Mouse (Mus musculus) forebrain, embryonic 10.5 days (tissue): ENCODE measurements around the gene Spata13. TPM values are rescaled to one million over a fixed set of nuclear protein-coding genes. Genes with fewer than 3 reads are reported as not detected.

ENCODE experiments used
- DNase-seq: peaks from one replicate; pipeline ENCODE4 v3.0.0-alpha.2; 2017; ENCODE audit warnings: low spot score; ENCODE audit errors: extremely low spot score
- H3K27ac ChIP-seq: fragments of 300-500 bp; sonication (generic); 2 replicates; pipeline ENCODE4 v1.5.1; 2016; ENCODE audit warnings: mild to moderate bottlenecking
- H3K27me3 ChIP-seq: fragments of 300-500 bp; sonication (generic); 2 replicates; pipeline ENCODE4 v1.6.1; 2016; ENCODE audit warnings: mild to moderate bottlenecking; ENCODE audit not compliant: poor library complexity, severe bottlenecking
- H3K36me3 ChIP-seq: fragments of 300-500 bp; sonication (generic); replicated peaks from 2 replicates; pipeline ENCODE4 v1.6.1; 2016; ENCODE audit warnings: mild to moderate bottlenecking, moderate library complexity
- H3K4me1 ChIP-seq: fragments of 300-500 bp; sonication (generic); 2 replicates; pipeline ENCODE4 v1.6.1; 2016
- H3K4me3 ChIP-seq: fragments of 300-500 bp; sonication (generic); 2 replicates; pipeline ENCODE4 v1.5.1; 2016; ENCODE audit warnings: mild to moderate bottlenecking, moderate library complexity
- H3K9me3 ChIP-seq: fragments of 300-500 bp; sonication (generic); 2 replicates; pipeline ENCODE4 v1.6.1; 2016; ENCODE audit warnings: mild to moderate bottlenecking, moderate library complexity
- WGBS: fragments of 180-500 bp; shearing (Covaris S2); methylation state at CpG from one replicate; pipeline ENCODE4 v1.1.7; 2016; 5-methylcytosine and 5-hydroxymethylcytosine counted together
- polyA plus RNA-seq: library from polyadenylated mRNA; unstranded; fragments of >200 nt; fragmentation: Nextera tagmentation; extraction: Ambion mirVana; gene quantifications from 2 replicates; pipeline ENCODE4 v1.2.1, GENCODE M21; 2016

The Spata13 gene
- polyA plus RNA-seq, 1 experiment from 2014 or later = 102 TPM

DNA sequence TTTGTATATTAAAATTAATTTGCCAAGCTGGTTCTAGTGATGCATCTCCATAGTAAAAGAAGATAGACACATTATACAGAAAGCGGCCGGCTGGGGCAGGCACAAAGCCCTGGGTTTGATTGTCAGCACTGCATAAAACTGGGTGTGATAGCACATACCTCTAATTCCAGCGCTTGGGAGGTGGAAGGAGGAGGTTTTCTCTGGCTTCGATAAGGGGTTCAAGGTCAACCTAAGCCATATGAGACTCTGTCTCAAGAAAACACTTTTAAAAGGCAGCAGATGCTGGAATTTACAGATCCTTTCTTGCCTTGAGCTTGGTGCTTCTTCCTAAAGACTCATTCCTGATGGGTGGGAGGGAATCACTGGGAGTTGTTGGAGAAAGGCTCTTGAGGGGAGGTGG, 130.7 kb downstream of the Spata13 start:
- H3K36me3 ChIP-seq = peaks cover 64% of the 10 kb centered on the region
- no peak overlapping the region for H3K4me3 ChIP-seq
- DNase-seq = no peak
- H3K9me3 ChIP-seq = no peaks in the 10 kb centered on the region
- no peak overlapping the region for H3K27ac ChIP-seq
- WGBS = 74% methylated on average over 4 of the region's 4 CpGs
- H3K4me1 ChIP-seq = peaks cover 16% of the 10 kb centered on the region
- H3K27me3 ChIP-seq = no peaks in the 10 kb centered on the region

DNA sequence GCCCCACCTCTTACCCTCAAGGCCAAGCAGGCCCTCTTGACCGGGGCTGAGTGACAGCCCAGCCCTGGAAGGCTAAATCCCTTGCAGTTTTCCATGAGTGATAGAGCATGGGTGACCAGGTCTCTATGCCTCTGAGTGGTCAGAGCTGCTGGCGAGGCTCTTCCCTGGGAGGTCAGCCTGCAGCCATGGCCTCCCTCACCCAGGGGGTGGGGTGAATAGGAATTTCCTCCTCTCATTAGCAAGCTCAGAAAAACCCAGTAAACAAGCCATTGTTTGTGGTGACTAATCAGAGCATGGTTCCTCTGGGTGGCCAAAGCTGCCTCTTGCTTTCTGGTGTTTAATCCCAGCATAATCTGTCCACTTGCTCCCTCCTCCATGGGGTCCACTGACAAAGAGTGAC, 131.2 kb downstream of the Spata13 start:
- no peaks in the 10 kb centered on the region for H3K27me3 ChIP-seq
- no peak overlapping the region for H3K4me3 ChIP-seq
- no peak for DNase-seq
- H3K27ac ChIP-seq = 0 out of 2 replicates have a peak overlapping the region, but pooled peaks have one; percentile 25
- H3K4me1 ChIP-seq = peaks cover 16% of the 10 kb centered on the region
- WGBS = 50% methylated on average over 2 of the region's 2 CpGs
- H3K36me3 ChIP-seq = peaks cover 59% of the 10 kb centered on the region
- no peaks in the 10 kb centered on the region for H3K9me3 ChIP-seq

- Histone ChIP-seq H3K36me3 (peaks cover 30% of the 10 kb centered on the region), H3K9me3 (no peaks in the 10 kb centered on the region), H3K4me1 (peaks cover 22% of the 10 kb centered on the region), H3K27ac (no peak within 1 kb of the TSS), H3K4me3 (no peak within 1 kb of the TSS), H3K27me3 (no peaks in the 10 kb centered on the region)
- no peak for DNase-seq
- 72% methylated on average over 4 of the region's 4 CpGs for WGBS
These were observed 134.1 kb downstream of the Spata13 start, which contains the start of gene C1qtnf9 for GRCm38 (mm10) chr14:60767884-60768283. TSS of gene C1qtnf9 (plus strand) at chr14:60768134.

DNA sequence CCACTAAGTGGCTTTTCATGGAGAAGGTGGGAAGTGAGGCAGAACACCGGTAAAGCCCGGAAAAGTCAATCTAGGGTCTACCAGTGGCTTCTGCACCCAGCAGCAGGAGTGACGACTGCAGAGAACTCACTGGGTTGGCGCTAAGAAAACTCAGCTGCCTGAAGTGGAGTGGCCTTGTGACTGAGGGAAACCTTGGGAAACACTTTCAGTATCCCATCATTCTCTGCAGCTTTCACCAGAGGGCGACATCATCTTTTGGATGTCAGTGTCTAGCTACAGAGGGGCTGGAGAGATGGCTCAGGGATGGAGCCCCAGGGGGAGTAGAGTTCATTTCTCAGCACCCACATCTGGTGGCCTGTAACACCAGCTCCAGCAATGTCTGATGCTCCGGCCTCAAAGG, 135.5 kb downstream of the Spata13 start:
- H3K9me3 ChIP-seq = no peaks in the 10 kb centered on the region
- peaks cover 15% of the 10 kb centered on the region for H3K36me3 ChIP-seq
- no peak overlapping the region for H3K27ac ChIP-seq
- DNase-seq = no peak
- H3K4me3 ChIP-seq = no peak overlapping the region
- WGBS = 48% methylated on average over 6 of the region's 6 CpGs
- H3K4me1 ChIP-seq = peaks cover 19% of the 10 kb centered on the region
- H3K27me3 ChIP-seq = no peaks in the 10 kb centered on the region

DNA sequence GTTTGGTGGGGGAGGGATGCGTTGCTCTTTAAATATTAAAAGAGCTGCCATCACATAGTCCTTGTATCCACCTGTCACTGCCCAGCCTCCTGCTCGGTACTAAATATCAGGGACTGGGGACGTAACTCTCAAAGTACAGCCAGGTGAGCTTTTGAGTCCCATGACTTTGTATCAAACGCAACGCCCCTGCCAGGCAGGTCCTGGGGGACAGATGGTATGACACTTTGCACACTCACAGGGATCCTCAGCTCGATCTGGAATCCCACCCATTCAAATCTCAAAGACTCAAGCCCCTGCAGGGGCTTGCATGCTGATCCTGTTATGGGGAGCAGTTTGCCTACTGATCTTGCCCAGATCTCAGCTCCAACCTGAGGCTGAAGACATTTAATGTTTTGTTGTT, 136.8 kb downstream of the Spata13 start:
- 80% methylated on average over 6 of the region's 6 CpGs for WGBS
- H3K27me3 ChIP-seq = no peaks in the 10 kb centered on the region
- H3K4me3 ChIP-seq = no peak overlapping the region
- no peaks in the 10 kb centered on the region for H3K9me3 ChIP-seq
- peaks cover 7% of the 10 kb centered on the region; the same call in 1 of the 2 replicates for H3K4me1 ChIP-seq
- DNase-seq = no peak
- H3K36me3 ChIP-seq = peaks cover 5% of the 10 kb centered on the region
- no peak overlapping the region for H3K27ac ChIP-seq

GRCm38 (mm10) chr14:60771057-60771456, 137.3 kb downstream of the Spata13 start:
- WGBS = 7% methylated on average over 8 of the region's 8 CpGs
- Histone ChIP-seq H3K9me3 (no peaks in the 10 kb centered on the region), H3K36me3 (peaks cover under 1% of the 10 kb centered on the region), H3K4me3 (peak overlapping the region; percentile 46), H3K27ac (no peak overlapping the region), H3K4me1 (peaks cover 6% of the 10 kb centered on the region; the same call in 1 of the 2 replicates), H3K27me3 (no peaks in the 10 kb centered on the region)
- peak; percentile 59 for DNase-seq

- Histone ChIP-seq H3K9me3 (no peaks in the 10 kb centered on the region), H3K4me3 (no peak overlapping the region), H3K4me1 (peaks cover 6% of the 10 kb centered on the region; the same call in 1 of the 2 replicates), H3K27me3 (no peaks in the 10 kb centered on the region), H3K36me3 (no peaks in the 10 kb centered on the region), H3K27ac (no peak overlapping the region)
- DNase-seq = no peak
- WGBS = 82% methylated on average over 2 of the region's 2 CpGs
These were observed 139.7 kb downstream of the Spata13 start for GRCm38 (mm10) chr14:60773476-60773875.

DNA sequence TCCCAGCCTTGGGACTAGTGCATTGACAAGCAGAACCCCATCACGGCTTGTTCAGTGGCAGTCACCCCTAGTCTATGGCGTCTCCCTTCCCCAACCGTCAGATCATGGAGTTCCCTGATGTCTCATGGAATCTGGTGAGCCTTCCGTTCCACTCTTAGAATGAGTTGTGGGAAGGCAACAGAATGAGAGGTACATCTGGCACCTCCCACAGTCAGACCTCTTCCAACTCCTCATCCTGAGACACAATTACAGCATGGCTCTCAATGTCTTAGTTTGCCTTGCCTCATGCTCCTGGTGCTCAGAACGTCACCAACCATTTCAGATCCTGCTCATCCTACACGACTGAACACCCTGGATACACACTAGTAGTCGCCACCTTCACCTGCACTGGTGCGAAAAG, 142.7 kb downstream of the Spata13 start:
- WGBS = 92% methylated on average over 8 of the region's 8 CpGs
- no peak overlapping the region for H3K27ac ChIP-seq
- no peak overlapping the region for H3K4me3 ChIP-seq
- H3K27me3 ChIP-seq = no peaks in the 10 kb centered on the region
- no peak for DNase-seq
- H3K4me1 ChIP-seq = no peaks in the 10 kb centered on the region
- H3K9me3 ChIP-seq = no peaks in the 10 kb centered on the region
- H3K36me3 ChIP-seq = no peaks in the 10 kb centered on the region

DNA sequence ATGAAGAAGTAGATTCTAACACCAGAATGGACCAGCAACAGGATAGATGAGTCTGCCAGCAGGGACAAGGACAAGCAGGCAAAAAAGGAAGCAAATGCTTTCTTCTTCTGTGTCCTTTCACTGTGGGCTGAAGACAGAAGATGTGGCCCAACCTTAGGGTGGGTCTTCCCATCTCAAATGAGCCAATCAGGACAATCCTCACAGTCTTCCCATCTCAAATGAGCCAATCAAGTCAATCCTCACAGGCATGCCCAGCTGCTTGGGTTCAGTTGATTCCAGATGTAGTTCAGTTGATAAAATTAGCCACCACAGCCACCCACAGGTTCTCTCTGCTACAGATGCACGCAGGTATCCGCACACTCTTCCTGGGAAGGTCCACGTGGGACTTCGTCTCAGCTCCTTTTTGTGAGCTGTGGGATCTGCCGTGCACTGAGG, 143.7 kb downstream of the Spata13 start:
- H3K9me3 ChIP-seq = no peaks in the 10 kb centered on the region
- no peak for DNase-seq
- no peaks in the 10 kb centered on the region; the same call in 1 of the 2 replicates for H3K27me3 ChIP-seq
- peaks cover 5% of the 10 kb centered on the region; the same call in 1 of the 2 replicates for H3K4me1 ChIP-seq
- H3K36me3 ChIP-seq = no peaks in the 10 kb centered on the region
- no peak overlapping the region for H3K27ac ChIP-seq
- 92% methylated on average over 5 of the region's 5 CpGs for WGBS
- H3K4me3 ChIP-seq = no peak overlapping the region

DNA sequence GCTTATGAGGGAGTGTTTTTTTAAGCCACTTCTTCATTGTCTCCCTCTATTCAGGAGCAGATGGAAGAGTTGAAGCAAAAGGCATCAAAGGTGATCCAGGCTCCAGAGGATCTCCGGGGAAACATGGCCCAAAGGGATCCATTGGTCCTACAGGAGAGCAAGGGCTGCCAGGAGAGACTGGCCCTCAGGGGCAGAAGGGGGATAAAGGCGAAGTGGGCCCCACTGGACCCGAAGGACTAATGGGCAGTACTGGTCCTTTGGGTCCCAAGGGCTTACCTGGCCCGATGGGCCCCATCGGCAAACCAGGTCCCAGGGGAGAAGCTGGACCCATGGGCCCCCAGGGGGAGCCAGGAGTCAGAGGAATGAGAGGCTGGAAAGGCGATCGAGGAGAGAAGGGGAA, 145.4 kb downstream of the Spata13 start:
- Histone ChIP-seq H3K9me3 (no peaks in the 10 kb centered on the region), H3K36me3 (no peaks in the 10 kb centered on the region), H3K4me1 (peaks cover 5% of the 10 kb centered on the region; the same call in 1 of the 2 replicates), H3K27ac (no peak overlapping the region), H3K4me3 (no peak overlapping the region), H3K27me3 (peaks cover 9% of the 10 kb centered on the region)
- no peak for DNase-seq
- WGBS = 92% methylated on average over 7 of the region's 7 CpGs

- Histone ChIP-seq H3K4me1 (peaks cover 15% of the 10 kb centered on the region), H3K27me3 (peaks cover 9% of the 10 kb centered on the region), H3K4me3 (no peak overlapping the region), H3K36me3 (peaks cover under 1% of the 10 kb centered on the region), H3K27ac (no peak overlapping the region), H3K9me3 (no peaks in the 10 kb centered on the region)
- DNase-seq = no peak
- 49% methylated on average over 7 of the region's 7 CpGs for WGBS
These were observed 148.4 kb downstream of the Spata13 start for GRCm38 (mm10) chr14:60782121-60782656.

DNA sequence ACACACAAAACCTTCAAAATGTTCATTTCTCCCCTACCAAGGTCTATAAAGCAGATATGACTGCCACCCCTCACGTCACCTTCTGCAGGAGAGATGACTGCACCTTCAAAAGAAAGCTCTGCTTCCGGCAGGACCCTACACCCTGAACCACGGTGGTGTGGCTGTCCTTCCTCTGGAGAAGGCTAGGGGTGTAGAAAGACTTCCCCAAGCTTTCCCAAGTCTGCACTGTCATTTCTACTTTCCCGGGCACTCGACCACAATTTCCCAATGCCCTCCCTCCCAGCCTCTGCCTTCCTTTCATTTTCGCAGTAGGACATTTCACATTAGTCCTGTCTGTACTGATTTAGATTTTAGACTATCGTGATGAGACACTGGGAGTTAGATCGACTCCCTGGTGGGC, 149.4 kb downstream of the Spata13 start:
- no peak for DNase-seq
- Histone ChIP-seq H3K4me3 (no peak overlapping the region), H3K27ac (0 out of 2 replicates have a peak overlapping the region, but pooled peaks have one; percentile 25), H3K27me3 (peaks cover 9% of the 10 kb centered on the region), H3K4me1 (peaks cover 15% of the 10 kb centered on the region), H3K36me3 (peaks cover 11% of the 10 kb centered on the region), H3K9me3 (no peaks in the 10 kb centered on the region)
- 55% methylated on average over 8 of the region's 8 CpGs for WGBS

DNA sequence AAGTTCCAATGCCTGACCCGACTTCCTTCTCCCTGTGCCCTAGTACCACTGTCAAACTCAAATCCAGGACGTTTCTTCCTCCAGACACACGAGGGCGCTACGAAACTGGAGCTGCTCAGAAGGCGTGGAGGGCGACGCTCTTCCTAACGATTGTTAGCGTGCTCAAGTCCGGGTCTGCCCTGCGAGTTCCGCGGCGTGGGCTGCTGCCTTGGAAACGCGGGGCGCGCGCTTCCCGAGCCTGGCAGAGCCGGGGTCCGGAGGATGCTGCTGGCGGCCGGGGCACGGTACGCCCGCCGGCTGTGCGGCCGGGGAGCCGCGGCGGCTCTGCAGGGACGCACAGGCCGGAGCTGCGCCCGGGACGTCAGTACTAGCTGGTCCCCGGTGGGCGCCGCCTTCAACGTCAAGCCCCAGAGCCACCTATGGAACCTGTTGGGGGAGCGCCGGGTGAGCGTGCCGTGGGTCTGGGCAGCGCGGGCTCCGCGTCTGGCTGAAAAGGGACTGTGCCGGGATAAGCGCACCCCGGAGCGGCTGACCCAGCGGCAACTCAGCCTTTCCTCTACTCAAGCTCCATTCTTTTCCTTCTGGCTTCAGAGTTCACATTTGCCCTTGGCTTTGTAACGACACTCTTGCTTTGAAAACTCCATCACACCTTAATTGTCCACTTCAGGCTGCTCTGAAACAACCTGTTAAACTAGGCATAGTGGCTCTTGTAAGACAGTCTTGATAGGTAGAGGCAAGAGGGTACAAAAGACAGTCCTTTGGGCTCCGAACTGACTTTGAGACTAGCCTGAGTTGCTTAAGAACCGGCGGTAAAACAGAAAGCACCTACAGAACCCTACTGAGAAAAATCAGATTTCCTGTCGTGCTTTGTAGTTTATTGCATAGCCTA, 150.9 kb downstream of the Spata13 start, which contains the start of gene Mipep:
TSS of gene Mipep (plus strand) at position 147 of the 889 bp plus-strand sequence.
- Histone ChIP-seq H3K27me3 (peaks cover 9% of the 10 kb centered on the region), H3K4me1 (peaks cover 15% of the 10 kb centered on the region), H3K9me3 (no peaks in the 10 kb centered on the region), H3K4me3 (peak within 1 kb of the TSS; percentile 72), H3K27ac (peak within 1 kb of the TSS; percentile 90), H3K36me3 (peaks cover 21% of the 10 kb centered on the region)
- whole genome bisulfite sequencing = under 1% methylated on average over 61 of the region's 61 CpGs
- peak; percentile 88 for DNase-seq
